Mouse (Mus musculus) G1E-ER4 (cell line): ENCODE results near the gene Adprh. TPM values are rescaled to one million over a fixed set of nuclear protein-coding genes. Genes with fewer than 3 reads are reported as not detected.

Experiments used
- GATA1 ChIP-seq: IDR thresholded peaks from one replicate; pipeline ENCODE4 v1.8.0; 2012; ENCODE audit warnings: low read length, inconsistent platforms
- polyA plus RNA-seq: library from polyadenylated mRNA; stranded (reverse); fragments of >175 nt; gene quantifications from 2 replicates; pipeline ENCODE4 v1.2.3, GENCODE M21; 2012

The Adprh gene
- polyA plus RNA-seq, 1 experiment: 323 TPM

DNA sequence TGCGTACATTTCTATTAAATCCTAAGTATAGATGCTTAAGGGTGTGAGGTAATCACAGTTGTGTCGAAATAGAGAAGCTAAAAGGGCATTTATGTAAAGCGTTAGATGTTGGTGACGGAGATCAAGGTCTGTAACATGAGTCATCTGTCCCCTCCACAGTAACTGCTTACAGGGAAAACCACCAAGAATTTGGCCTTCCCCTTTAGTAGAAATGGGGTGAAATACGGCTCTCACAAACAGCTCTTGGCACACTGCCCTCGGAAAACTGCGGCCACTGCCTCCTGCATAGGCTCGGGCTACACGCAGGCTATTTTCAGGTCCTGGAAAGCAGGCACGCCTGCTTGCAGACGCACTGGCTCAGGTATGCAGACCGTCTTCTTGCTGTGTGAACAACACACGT lies 56.3 kb downstream of the Adprh start:
- TF ChIP-seq GATA1: no peak

- TF ChIP-seq GATA1: no peak
Observed at GRCm38 (mm10) chr16:38395060-38395730, 57.3 kb downstream of the Adprh start.

GRCm38 (mm10) chr16:38394191-38394618 lies 58.3 kb downstream of the Adprh start:
- no peak for TF ChIP-seq GATA1

Other genes with a start within 250 kb of the Adprh start
- not detected in 2 replicates for gene Nr1i2, start 157.9 kb downstream of the Adprh start, polyA plus RNA-seq
- not detected in 2 replicates for gene Maats1, start 110.6 kb downstream of the Adprh start, polyA plus RNA-seq
- gene Cox17, start 105.7 kb downstream of the Adprh start, polyA plus RNA-seq: 307 and 514 TPM in 2 replicates
- 882 and 1,467 TPM in 2 replicates for gene Gm21987, start 105.7 kb downstream of the Adprh start, polyA plus RNA-seq
- gene Popdc2, start 90.5 kb downstream of the Adprh start, polyA plus RNA-seq: 3.6 and 4.8 TPM in 2 replicates
- not detected in 2 replicates for gene Pla1a, start 19.6 kb downstream of the Adprh start, polyA plus RNA-seq
- gene Cd80, start 2.9 kb upstream of the Adprh start, polyA plus RNA-seq: 0.12 and 0.19 TPM in 2 replicates
- 30.1 and 38.6 TPM in 2 replicates for gene Timmdc1, start 70.0 kb upstream of the Adprh start, polyA plus RNA-seq
- gene Poglut1, start 97.6 kb upstream of the Adprh start, polyA plus RNA-seq: 6.9 and 7.6 TPM in 2 replicates
- 15.4 and 16.0 TPM in 2 replicates for gene Tmem39a, start 106.0 kb upstream of the Adprh start, polyA plus RNA-seq